Mouse (Mus musculus) thymus, postnatal 4 days (tissue): Measurements from ENCODE around the gene Mrps18a.

Source experiments
- DNase-seq: peaks from one replicate; pipeline ENCODE4 v3.0.0; 2021

Mrps18a gene

DNA sequence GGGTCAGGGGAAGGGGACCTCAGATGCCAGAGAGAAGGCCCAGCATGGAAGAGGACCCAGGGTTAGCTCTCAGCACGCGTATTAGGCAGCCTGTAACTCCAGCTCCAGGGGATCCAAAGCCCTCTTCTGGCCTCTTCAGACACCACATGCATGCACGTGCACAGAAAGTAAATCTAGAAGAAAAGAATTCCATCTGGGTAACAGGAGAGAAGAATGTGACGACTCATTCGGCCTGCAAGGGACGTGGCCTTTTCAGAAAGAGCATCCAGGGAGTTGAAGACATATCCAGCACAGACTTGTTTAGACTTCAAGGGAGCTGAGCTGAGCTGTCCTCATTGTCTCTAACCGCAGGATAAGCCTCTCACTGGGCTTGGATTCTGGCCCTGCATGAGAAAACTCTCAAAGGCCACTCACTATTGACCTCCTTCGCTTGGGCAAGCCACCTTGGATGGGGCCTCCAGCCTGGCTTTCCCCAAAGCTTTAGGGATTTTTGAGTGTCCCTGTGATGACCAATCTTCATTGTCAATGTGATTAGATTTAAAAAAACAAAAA is 8.1 kb upstream of the Mrps18a start:
- DNase-seq = no peak

DNA sequence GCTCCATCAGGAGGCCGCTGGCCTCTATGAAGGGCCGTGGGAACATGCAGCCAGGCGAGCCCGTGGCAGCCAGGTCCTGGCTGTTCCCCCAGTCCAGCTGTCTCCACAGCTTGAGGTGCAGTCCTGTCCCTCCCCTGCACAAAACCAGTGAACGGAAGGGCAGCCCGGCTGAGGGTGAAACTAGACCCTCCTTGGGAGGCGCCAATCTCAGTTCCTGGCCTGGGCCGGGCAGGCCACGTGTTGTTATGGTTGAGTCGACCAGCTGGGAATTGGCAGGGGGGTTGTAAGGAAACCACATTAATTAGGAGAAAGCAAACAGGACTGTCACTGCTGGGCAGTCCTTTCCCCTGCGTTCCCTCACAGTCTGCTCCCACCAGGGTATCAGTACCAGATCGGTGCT is 6.3 kb upstream of the Mrps18a start:
- DNase-seq = no peak

DNA sequence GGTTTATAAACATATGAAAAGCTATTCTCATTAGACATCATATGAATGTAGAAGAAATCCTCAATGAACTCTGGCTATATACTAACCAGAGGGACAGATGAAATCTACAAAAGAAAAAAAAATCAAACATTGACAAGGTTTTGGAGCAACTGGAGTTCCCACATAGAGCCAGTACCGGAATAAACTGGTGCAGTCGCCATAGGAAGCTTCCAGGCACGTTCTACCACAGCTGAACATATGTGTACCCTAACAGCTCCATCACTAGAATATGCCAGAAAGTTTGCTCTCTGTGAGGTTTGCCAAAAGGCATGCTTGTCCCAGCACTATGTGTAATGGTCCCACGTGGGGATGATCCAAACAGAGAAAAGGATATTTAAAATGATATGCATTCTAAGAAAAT is 2.5 kb upstream of the Mrps18a start:
- no peak for DNase-seq

DNA sequence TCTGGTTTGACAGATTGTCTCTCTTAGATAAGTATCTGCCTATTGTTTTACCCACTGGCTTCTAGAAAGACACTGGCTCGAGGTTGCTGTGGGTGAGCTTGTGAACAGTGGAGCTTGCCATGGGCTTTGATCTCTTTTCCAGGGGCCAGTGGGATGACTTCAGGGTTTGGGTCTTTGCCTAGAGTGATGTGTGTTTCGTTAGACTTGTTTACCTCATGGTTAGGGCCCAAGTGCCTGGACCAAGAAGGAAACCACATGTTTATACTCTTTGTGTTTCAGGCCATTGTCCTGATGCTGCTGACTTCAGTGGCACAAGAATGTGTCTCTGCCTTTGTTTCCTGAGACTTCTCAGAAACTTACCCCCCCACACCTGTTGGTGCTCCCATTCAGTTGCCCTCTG is 4.7 kb downstream of the Mrps18a start:
- DNase-seq = no peak

DNA sequence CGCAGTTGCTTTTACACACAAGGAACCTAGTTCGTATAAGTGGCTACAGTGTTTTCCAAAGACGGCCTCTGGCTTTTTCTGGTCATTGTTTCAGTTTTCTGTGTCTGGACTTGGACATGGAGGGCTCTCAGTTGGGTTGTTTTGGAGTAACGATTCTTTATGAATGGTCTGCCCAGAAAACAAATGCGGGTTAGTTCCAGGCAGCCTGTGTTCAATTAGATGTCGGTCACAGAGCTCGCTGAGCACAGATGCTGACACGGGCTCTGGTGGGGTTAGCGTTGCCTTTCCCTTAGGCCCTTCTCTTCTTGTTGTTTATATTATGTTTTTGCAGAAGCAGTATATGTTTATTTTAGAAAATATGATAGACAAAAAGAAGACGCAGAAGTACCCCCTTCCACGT is 5.4 kb downstream of the Mrps18a start:
- DNase-seq = no peak

DNA sequence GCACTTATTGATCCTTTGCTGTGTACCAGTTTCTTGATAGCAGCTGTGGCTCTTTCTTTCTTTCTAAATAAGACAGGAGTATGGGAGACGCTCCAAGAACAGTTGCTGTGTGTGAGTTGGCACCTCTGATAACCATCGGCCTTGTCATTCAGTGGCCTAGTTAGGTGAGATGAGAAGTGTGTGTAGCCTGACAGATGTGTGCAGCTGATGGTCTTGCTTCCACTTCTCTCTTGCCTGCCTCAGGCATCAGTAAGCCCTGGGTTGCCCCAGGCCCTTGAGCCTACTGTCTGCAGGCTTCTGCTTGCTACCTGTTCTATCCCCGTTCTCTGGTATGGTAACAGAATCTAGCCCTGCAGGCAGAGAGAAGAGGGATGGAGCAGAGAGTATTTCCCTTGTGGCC is 6.1 kb downstream of the Mrps18a start:
- no peak for DNase-seq

DNA sequence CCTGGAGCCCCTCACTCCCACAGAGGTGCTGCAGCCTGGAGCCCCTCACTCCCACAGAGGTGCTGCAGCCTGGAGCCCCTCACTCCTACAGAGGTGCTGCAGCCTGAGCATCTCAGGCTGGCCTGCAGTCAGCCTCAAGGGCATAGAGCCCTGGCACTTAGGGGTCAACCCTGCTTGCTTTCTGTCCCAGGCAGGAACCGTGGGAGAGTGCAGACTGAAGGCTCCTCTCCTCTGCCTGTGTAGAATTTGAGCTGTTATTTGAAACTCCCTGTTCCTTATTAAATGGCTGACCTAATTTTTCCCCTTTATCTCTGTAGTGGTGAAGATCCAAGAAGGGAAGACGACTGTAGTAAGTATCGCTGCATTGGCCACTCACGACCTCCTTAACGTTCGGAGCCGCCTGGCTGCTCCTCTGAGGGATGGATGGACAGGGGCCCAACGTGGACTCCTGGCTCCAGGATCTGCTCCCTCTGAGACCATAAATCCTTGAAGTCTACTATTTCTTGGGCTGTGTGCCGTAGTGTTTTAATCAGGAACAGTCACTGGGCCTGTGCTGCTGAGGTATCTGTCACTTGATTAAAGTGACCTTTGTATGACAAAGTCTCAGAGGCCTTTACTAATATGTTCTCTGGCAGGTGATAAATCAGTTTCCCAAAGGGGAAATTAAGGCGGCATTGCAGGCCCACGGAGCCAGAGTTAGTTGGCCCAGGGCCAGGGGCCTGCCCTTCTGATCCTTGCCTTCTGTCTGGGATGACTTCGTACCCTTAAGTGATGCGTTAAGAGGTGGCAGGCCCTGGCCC is 7.0 kb downstream of the Mrps18a start:
- DNase-seq = no peak

DNA sequence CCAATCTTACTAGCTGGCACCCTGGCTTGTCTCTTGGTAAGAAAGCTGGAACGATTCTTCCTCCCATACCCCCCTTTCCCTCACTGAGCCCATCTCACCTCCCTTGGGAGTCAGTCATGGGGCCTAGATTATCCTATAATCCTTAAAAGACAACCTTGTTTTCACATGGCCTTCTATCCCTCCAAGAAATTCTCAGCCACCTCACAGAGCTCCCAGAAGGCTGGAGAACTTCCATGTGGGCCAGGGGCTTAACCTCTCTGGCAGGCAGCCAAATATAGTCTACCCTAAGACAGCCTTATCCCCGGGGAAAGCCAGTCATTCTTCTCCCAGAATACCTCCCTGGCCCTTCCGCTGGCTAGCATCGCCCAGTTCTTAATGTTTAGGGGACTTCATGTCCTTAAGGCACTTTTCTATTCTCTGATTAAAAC is 7.7 kb downstream of the Mrps18a start:
- DNase-seq = no peak

DNA sequence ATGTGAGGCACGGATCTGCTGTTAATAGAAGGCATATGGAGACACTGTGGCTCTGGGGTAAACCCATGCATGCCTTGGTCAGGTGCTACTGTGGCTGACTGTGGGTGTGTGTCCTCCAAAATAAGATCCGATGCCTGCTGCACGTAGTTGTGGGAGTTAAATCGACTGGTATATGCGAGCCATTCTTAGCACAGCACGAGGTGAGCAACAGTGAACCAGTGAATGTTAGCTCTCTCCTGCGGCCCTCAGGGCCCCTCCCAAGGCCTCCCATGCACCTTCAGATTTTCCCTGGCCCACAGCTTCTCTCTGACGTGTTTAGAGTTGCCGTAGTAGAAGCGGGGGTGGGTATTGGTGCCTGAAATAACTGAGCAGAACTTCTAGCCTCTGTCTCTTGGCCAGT is 8.9 kb downstream of the Mrps18a start:
- DNase-seq = no peak

DNA sequence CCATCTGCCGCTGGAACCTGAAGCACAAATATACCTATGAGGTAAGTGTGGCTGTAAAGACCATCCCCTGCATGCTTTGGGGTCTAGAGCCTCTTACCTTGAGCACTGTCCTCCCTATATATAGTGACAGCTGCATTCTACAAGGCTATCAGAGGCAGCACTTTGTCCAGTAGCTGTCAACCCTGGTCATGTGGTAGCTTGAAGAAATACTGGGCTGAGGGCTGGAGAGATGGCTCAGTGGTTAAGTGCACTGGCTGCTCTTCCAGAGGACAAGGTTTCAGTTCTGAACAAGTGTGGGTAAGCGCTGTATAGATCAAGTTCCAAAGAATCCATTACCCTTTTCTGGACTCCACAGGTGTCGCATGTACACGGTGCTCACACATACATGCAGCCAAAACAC is 12.0 kb downstream of the Mrps18a start:
- no peak for DNase-seq

DNA sequence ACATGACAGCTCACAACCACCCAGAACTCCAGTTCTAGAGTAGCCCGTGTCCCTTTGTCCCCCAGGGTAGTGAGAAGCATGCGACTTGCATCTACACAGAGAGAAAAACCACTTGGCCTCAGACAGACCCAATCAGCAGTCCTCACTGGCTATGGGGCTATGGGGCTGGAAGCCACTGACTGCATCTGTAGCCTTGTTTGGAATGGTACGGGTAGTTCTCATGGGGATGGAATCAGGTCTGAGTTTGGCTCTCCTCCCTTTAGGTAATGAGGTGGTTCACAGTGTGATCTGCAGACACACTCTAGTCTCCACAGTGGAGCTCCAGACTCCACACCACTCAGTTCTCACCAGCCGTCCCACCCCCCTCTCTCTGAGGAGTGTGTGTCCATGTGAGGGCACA is 12.5 kb downstream of the Mrps18a start:
- no peak for DNase-seq

DNA sequence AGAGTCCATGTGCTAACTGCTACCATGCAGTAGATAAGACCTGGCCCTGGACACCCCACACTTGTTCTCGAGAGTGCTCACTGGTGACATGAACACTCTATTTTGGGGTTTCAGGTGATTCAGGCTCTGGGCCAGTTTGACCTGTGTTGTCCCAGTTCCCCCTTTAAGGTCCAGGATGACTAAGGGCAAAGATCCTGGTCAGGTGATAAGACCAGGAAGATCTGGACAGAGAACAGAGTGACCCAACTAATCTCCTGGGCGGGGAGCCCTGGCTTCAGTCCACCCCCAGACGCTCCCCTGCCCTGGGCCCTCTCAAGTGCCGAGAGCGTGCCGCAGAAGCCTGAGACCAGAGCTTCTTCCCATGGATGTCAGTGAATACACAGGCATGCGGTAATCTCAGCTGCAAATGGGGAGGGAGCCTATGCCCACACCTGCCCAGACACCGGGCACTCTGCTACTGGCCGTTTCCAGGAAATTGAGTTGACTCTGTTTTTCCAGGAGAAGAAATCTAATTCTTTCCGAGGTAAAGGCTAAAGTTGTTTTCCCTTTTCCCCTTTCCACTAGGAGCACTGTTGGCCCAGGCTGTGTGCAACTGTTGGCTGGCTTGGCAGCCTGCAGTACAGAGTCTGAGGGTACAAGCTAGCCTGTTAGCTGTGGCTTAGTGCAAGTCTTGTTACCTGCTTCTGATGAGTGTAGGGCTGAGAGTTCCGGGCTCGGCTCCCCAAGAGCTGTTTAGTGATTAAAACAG is 13.3 kb downstream of the Mrps18a start:
- DNase-seq = no peak

DNA sequence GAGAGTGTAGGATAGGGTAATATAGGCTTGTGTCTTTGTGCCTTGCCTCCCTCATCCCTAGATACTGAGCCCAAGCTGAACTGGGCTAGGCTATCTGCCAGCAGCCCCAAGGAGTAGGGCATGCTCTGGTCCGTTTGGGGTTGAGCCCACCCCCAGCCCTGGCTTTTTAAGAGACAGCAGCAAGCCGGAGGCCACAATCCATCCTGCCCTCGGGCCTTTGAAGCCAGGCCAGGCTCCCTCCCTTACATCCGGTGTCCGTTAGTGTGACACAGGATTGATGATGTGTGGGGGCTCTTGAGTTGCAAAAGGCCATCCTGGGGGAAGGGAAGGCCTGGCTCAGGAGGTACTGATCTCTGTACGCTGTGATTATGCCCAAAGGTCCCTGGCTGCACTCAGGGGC is 15.8 kb downstream of the Mrps18a start:
- DNase-seq = no peak

DNA sequence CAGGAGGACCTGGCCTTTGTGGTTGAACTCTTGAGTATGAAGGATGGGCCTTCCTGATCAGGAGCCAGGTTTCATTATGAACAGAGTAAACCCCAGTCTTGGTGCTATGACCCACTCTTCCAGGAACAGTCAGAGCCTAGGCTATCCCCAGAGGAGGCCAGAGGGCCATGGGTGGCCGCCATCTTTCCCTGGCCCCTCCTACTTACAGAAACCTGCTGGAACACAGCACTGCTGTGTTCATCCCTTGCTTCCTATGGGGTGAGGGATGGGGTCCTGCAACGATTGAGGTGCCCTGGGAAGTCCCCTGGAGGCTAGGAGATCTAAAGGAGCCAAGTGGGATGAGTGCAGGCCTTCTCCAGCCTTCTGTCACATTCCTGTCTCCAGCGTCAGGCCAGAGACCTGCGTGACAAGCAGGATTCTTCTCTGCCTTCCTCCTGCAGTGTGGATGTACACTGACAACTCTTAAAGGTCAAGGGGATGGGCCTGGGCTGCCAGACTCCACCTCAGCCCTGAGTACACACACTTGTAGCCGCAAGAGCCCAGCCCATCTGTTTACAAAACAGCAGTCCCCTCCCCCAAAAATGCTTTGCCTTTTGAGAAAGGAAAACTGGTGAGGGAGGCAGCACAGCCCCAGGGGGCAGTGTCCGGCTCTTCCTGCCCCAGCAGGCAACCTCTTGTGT is 17.2 kb downstream of the Mrps18a start:
- no peak for DNase-seq

DNA sequence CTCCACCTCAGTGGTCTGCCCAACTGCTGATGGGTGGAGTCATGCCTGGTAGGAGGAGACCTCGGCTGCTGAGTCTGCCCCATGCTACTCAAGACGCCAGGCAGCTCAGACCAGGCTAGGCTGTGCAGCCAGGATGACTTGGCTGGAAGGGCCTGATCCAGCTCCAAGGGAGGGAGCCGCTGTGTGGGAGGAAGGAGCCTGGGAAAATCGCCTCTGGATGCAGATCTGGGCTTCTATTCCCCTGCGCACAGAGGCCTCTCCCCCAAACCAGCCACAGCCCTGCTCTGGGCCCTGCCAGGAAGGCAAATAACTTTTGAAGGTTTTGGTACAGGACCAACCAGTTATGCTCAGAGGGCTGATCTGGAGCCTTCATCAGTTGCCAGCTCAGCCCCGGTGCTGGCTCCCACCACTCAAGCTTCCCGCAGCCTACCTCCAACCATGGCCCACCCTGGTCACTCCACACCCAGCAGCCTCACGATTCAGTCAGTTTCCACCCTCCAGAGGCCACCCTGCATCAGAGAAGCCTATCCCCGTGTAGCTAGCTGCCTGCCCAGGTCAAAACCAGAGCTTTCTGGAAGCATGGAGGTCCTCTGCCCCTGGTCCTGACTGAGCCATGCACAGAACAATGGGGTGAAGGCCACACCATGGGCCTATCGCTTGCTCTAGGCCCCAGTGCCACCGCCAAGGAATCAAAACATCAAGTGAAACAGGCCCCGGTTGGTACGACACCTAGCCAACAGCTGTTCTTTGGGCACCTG is 19.1 kb downstream of the Mrps18a start:
- DNase-seq = no peak

DNA sequence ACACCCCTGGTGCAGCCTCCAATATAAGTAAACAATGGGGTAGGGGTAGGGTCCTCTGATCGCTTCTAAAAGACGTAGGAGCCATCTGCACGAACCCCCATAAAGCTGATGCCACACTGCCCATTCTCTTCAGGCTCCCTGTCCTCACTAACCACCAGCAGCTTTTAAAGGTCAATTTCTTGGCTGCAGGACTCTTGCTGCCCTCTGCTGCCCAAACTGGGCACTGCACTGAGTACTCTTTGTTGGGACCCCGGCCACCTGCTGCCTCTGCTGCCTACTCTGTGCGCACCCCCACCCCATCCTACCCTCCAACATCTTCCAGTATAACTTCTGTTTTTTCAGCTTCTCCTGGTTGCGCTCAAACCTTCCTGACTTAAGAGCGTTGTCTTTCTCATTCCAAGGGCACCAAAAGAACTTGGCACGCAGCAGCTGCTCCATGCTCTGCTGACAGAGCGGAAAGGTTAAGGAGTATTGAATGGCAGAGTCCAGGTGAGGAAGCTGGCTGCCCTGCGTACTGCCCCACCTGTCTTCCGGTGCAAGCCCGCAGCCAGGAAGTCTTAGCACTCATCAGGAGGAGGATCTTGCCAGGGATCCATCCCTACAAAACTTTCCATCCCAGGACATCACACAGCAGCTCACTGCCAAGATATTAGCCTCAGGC is 21.4 kb downstream of the Mrps18a start:
- peak; percentile 90 for DNase-seq

DNA sequence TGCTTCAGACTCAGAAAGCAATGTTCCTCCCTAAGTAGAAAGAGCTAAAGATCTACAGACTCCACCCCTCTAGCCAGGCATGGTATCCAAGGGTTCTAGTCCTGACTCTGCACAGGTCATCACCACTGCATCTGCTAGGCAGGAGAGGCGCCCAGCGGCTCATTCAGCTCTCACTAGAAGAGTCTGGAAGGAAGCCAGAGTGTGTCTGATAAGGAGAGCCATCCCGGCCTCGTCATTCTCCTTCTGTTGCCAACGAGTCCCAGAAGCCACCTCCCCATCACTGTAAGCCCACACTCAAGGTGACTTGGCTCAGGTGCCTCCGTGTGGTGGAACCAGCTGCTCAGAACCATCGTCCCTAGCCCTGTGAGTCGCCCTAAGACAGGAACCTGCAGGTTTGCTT is 22.1 kb downstream of the Mrps18a start:
- DNase-seq = no peak

DNA sequence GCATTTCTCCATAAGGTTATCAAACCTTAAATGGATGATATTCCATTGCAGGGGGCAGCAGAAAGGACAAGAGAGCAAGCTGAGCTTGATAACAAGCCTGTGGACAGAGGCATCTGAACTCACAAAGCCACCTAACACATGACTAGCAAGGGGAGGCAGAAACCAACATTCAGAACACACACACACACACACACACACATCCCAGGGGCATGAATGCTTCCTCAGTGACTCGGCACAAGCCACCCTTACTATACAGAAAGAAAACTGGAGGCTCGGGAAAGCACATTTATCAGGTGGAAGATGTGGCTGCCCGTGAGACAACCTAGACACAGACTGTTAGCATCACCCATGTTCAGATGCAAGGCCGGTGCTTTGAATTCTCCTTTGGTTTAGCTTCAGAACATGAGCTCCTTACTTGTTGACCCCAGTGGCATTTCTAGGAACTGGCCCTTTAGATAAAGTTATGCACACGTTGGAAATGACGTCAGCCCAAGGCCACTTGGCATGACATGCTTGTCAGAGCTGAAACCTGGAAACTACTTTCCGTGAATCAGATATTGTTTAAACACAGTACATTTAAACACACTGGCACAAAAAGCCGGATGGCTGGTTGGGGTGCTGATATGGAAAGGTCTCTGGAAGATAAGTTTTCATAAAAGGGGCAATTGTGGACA is 27.9 kb downstream of the Mrps18a start:
- DNase-seq = no peak

DNA sequence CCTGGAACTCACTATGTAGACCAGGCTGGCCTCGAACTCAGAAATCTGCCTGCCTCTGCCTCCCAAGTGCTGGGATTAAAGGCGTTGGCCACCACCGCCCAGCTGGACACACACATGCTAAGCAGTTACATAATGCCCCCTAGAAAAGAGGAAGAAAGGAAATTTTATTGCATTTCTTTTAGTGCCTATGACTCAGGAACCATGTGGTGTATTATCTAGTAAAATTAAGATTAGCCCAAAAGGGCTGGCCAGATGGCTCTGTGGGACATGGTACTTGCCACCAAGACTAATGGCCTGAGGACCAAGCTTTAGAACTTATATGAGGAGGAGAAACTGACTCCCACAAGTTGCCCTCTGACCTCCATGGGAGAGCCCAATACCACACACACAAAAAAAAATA is 29.1 kb downstream of the Mrps18a start:
- DNase-seq = no peak

DNA sequence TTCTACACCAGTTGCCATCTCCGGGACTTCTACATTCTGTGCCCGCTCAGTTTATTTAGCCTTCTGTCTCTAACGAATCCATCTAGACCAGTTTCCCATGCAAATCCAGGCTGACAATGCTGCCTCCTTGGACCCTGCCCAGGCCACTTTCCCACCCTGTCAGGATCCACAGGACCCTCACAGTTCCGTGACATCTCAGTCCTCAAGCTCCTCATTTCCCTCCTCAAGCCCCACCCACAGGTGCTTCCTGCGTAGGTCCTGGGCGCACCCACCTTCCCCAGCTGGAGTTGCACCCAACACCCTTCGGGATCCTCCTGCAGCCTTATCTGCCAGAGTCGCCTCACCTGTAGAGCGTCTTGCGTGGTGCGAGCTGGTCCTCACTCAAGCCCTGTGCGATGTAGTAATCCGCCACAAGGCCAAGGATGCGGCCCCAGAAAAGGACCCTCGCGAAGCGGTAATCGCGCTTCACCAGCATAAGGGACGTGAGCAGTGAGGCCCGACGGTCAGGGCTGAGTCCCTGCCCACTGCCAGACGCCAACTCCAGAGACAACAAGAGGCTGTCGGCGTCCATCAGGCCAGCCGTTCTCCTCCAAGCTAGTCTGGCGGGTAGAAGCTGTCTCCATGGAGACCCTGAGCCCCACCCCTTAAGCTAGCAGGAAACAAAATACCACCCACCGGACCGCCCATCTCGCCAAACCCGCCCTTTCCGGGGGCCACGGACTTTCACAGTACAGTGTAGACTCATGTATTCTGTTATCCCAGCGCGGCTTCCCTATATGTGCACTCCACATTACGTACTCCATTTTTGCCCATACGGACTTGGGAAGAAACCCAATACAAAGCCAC is 33.0 kb downstream of the Mrps18a start, which contains the start of gene Rsph9:
Rsph9 (minus strand) TSS at position 639 of the 846 bp plus-strand sequence.
- peak; percentile 70 for DNase-seq
